Mouse (Mus musculus): ENCODE measurements around the gene Bsg. TPM values are rescaled to one million over a fixed set of nuclear protein-coding genes. Genes with fewer than 3 reads are reported as not detected.
A peak's percentile ranks its signal among the peaks of the same experiment; 100 is the strongest.

Bsg gene
- polyA plus RNA-seq (2014; fragmentation: Nextera tagmentation; extraction: Ambion mirVana), result 930 and 976 TPM in 2 replicates

- H3K9ac ChIP-seq, result peak within 1 kb of the TSS; percentile 93
- H3K9me3 ChIP-seq (ENCODE audit: control insufficient read depth, low read length), result no peaks in the 10 kb centered on the region
- peak within 1 kb of the TSS; percentile 91 for H3K4me2 ChIP-seq (replicated peaks)
- peak within 1 kb of the TSS; percentile 82 for H3K4me3 ChIP-seq (replicated peaks; ENCODE audit: low read length)
- H3K27ac ChIP-seq, result peak within 1 kb of the TSS; percentile 82
- H3K27me3 ChIP-seq (ENCODE audit: control insufficient read depth, insufficient read depth, low read length), result no peaks in the 10 kb centered on the region
- DNase-seq (ENCODE audit: low spot score), result peak; percentile 99
- peaks cover 29% of the 10 kb centered on the region for H3K4me1 ChIP-seq (replicated peaks; ENCODE audit: control insufficient read depth, insufficient read depth, low read length)
- ATAC-seq (ENCODE audit: low FRiP score), result peak; percentile 96
- H3K36me3 ChIP-seq (replicated peaks; ENCODE audit: control insufficient read depth, insufficient read depth), result peaks cover 8% of the 10 kb centered on the region; the same call in 1 of the 2 replicates
- under 1% methylated on average over 30 of the region's 65 CpGs for WGBS
Observed at GRCm38 (mm10) chr10:79704065-79704969, at the start of gene Bsg. TSS of gene Bsg (plus strand) at chr10:79704491.

- Histone ChIP-seq H3K9ac (no peak overlapping the region), H3K4me1 (replicated peaks; ENCODE audit: control insufficient read depth, insufficient read depth, low read length) (peaks cover 5% of the 10 kb centered on the region), H3K4me3 (replicated peaks; ENCODE audit: low read length) (no peak overlapping the region), H3K9me3 (ENCODE audit: control insufficient read depth, low read length) (no peaks in the 10 kb centered on the region), H3K27ac (peak overlapping the region; percentile 64), H3K4me2 (replicated peaks) (no peak overlapping the region), H3K36me3 (replicated peaks; ENCODE audit: control insufficient read depth, insufficient read depth) (no peaks in the 10 kb centered on the region), H3K27me3 (ENCODE audit: control insufficient read depth, insufficient read depth, low read length) (no peaks in the 10 kb centered on the region)
- ATAC-seq (ENCODE audit: low FRiP score) (peak; percentile 86), DNase-seq (ENCODE audit: low spot score) (peak; percentile 53)
- 5% methylated on average over 1 of the region's 1 CpGs for WGBS
Observed at GRCm38 (mm10) chr10:79654946-79655395, 49.3 kb upstream of the Bsg start.

GRCm38 (mm10) chr10:79658829-79659228, 45.5 kb upstream of the Bsg start:
- no peak overlapping the region for H3K9ac ChIP-seq
- H3K36me3 ChIP-seq (replicated peaks; ENCODE audit: control insufficient read depth, insufficient read depth), result no peaks in the 10 kb centered on the region
- H3K4me3 ChIP-seq (replicated peaks; ENCODE audit: low read length), result no peak overlapping the region
- no peak for ATAC-seq (ENCODE audit: low FRiP score)
- WGBS, result 23% methylated on average over 4 of the region's 4 CpGs
- no peaks in the 10 kb centered on the region for H3K27me3 ChIP-seq (ENCODE audit: control insufficient read depth, insufficient read depth, low read length)
- no peak overlapping the region for H3K27ac ChIP-seq
- H3K4me1 ChIP-seq (replicated peaks; ENCODE audit: control insufficient read depth, insufficient read depth, low read length), result peaks cover 5% of the 10 kb centered on the region
- no peaks in the 10 kb centered on the region for H3K9me3 ChIP-seq (ENCODE audit: control insufficient read depth, low read length)
- no peak for DNase-seq (ENCODE audit: low spot score)
- H3K4me2 ChIP-seq (replicated peaks), result no peak overlapping the region

GRCm38 (mm10) chr10:79660298-79660697, 44.0 kb upstream of the Bsg start:
- no peak overlapping the region for H3K27ac ChIP-seq
- no peaks in the 10 kb centered on the region for H3K9me3 ChIP-seq (ENCODE audit: control insufficient read depth, low read length)
- H3K27me3 ChIP-seq (ENCODE audit: control insufficient read depth, insufficient read depth, low read length), result no peaks in the 10 kb centered on the region
- ATAC-seq (ENCODE audit: low FRiP score) (no peak), DNase-seq (ENCODE audit: low spot score) (no peak)
- H3K36me3 ChIP-seq (replicated peaks; ENCODE audit: control insufficient read depth, insufficient read depth), result no peaks in the 10 kb centered on the region
- H3K4me2 ChIP-seq (replicated peaks), result no peak overlapping the region
- H3K4me1 ChIP-seq (replicated peaks; ENCODE audit: control insufficient read depth, insufficient read depth, low read length), result no peaks in the 10 kb centered on the region
- 77% methylated on average over 2 of the region's 2 CpGs for WGBS
- H3K9ac ChIP-seq, result no peak overlapping the region
- no peak overlapping the region for H3K4me3 ChIP-seq (replicated peaks; ENCODE audit: low read length)

- H3K27ac ChIP-seq, result no peak overlapping the region
- 41% methylated on average over 3 of the region's 3 CpGs for WGBS
- ATAC-seq (ENCODE audit: low FRiP score) (no peak), DNase-seq (ENCODE audit: low spot score) (no peak)
- no peak overlapping the region for H3K4me2 ChIP-seq (replicated peaks)
- H3K4me1 ChIP-seq (replicated peaks; ENCODE audit: control insufficient read depth, insufficient read depth, low read length), result no peaks in the 10 kb centered on the region
- H3K9me3 ChIP-seq (ENCODE audit: control insufficient read depth, low read length), result no peaks in the 10 kb centered on the region
- H3K4me3 ChIP-seq (replicated peaks; ENCODE audit: low read length), result no peak overlapping the region
- no peaks in the 10 kb centered on the region for H3K36me3 ChIP-seq (replicated peaks; ENCODE audit: control insufficient read depth, insufficient read depth)
- H3K9ac ChIP-seq, result no peak overlapping the region
- no peaks in the 10 kb centered on the region for H3K27me3 ChIP-seq (ENCODE audit: control insufficient read depth, insufficient read depth, low read length)
Observed at GRCm38 (mm10) chr10:79661861-79662260, 42.4 kb upstream of the Bsg start.

GRCm38 (mm10) chr10:79664131-79664665, 40.1 kb upstream of the Bsg start, which contains the start of gene Madcam1:
TSS of gene Madcam1 (plus strand) at chr10:79664559.
- H3K4me2 ChIP-seq (replicated peaks), result no peak within 1 kb of the TSS
- H3K27ac ChIP-seq, result no peak within 1 kb of the TSS
- no peaks in the 10 kb centered on the region for H3K9me3 ChIP-seq (ENCODE audit: control insufficient read depth, low read length)
- no peaks in the 10 kb centered on the region for H3K27me3 ChIP-seq (ENCODE audit: control insufficient read depth, insufficient read depth, low read length)
- peaks cover 6% of the 10 kb centered on the region; the same call in 1 of the 2 replicates for H3K4me1 ChIP-seq (replicated peaks; ENCODE audit: control insufficient read depth, insufficient read depth, low read length)
- H3K4me3 ChIP-seq (replicated peaks; ENCODE audit: low read length), result no peak within 1 kb of the TSS
- H3K9ac ChIP-seq, result no peak within 1 kb of the TSS
- ATAC-seq (ENCODE audit: low FRiP score), result no peak
- 14% methylated on average over 13 of the region's 13 CpGs for WGBS
- H3K36me3 ChIP-seq (replicated peaks; ENCODE audit: control insufficient read depth, insufficient read depth), result no peaks in the 10 kb centered on the region
- peak; percentile 71 for DNase-seq (ENCODE audit: low spot score)

GRCm38 (mm10) chr10:79665051-79665450, 39.2 kb upstream of the Bsg start:
- no peaks in the 10 kb centered on the region for H3K9me3 ChIP-seq (ENCODE audit: control insufficient read depth, low read length)
- 80% methylated on average over 8 of the region's 8 CpGs for WGBS
- DNase-seq (ENCODE audit: low spot score) (no peak), ATAC-seq (ENCODE audit: low FRiP score) (no peak)
- H3K36me3 ChIP-seq (replicated peaks; ENCODE audit: control insufficient read depth, insufficient read depth), result no peaks in the 10 kb centered on the region
- peaks cover 6% of the 10 kb centered on the region; the same call in 1 of the 2 replicates for H3K4me1 ChIP-seq (replicated peaks; ENCODE audit: control insufficient read depth, insufficient read depth, low read length)
- no peak overlapping the region for H3K27ac ChIP-seq
- no peak overlapping the region for H3K4me2 ChIP-seq (replicated peaks)
- H3K27me3 ChIP-seq (ENCODE audit: control insufficient read depth, insufficient read depth, low read length), result no peaks in the 10 kb centered on the region
- H3K4me3 ChIP-seq (replicated peaks; ENCODE audit: low read length), result no peak overlapping the region
- H3K9ac ChIP-seq, result no peak overlapping the region

GRCm38 (mm10) chr10:79666493-79666892, 37.8 kb upstream of the Bsg start:
- H3K4me2 ChIP-seq (replicated peaks), result no peak overlapping the region
- H3K36me3 ChIP-seq (replicated peaks; ENCODE audit: control insufficient read depth, insufficient read depth), result no peaks in the 10 kb centered on the region
- H3K27ac ChIP-seq, result no peak overlapping the region
- H3K4me1 ChIP-seq (replicated peaks; ENCODE audit: control insufficient read depth, insufficient read depth, low read length), result peaks cover 18% of the 10 kb centered on the region
- H3K9me3 ChIP-seq (ENCODE audit: control insufficient read depth, low read length), result no peaks in the 10 kb centered on the region
- H3K4me3 ChIP-seq (replicated peaks; ENCODE audit: low read length), result no peak overlapping the region
- ATAC-seq (ENCODE audit: low FRiP score) (no peak), DNase-seq (ENCODE audit: low spot score) (no peak)
- no peaks in the 10 kb centered on the region for H3K27me3 ChIP-seq (ENCODE audit: control insufficient read depth, insufficient read depth, low read length)
- H3K9ac ChIP-seq, result no peak overlapping the region
- WGBS, result 76% methylated on average over 9 of the region's 9 CpGs

GRCm38 (mm10) chr10:79668076-79668475, 36.2 kb upstream of the Bsg start:
- DNase-seq (ENCODE audit: low spot score), result no peak
- Histone ChIP-seq H3K36me3 (replicated peaks; ENCODE audit: control insufficient read depth, insufficient read depth) (no peaks in the 10 kb centered on the region), H3K9ac (peak overlapping the region; percentile 98), H3K27me3 (ENCODE audit: control insufficient read depth, insufficient read depth, low read length) (no peaks in the 10 kb centered on the region), H3K4me2 (replicated peaks) (peak overlapping the region; percentile 93), H3K9me3 (ENCODE audit: control insufficient read depth, low read length) (no peaks in the 10 kb centered on the region), H3K4me1 (replicated peaks; ENCODE audit: control insufficient read depth, insufficient read depth, low read length) (peaks cover 18% of the 10 kb centered on the region), H3K4me3 (replicated peaks; ENCODE audit: low read length) (peak overlapping the region; percentile 100; the same call in 1 of the 2 replicates), H3K27ac (peak overlapping the region; percentile 99)
- 83% methylated on average over 5 of the region's 5 CpGs for WGBS
- ATAC-seq (ENCODE audit: low FRiP score), result no peak

All from hindbrain, embryonic 14.5 days (tissue).